In the genomic region with DNA sequence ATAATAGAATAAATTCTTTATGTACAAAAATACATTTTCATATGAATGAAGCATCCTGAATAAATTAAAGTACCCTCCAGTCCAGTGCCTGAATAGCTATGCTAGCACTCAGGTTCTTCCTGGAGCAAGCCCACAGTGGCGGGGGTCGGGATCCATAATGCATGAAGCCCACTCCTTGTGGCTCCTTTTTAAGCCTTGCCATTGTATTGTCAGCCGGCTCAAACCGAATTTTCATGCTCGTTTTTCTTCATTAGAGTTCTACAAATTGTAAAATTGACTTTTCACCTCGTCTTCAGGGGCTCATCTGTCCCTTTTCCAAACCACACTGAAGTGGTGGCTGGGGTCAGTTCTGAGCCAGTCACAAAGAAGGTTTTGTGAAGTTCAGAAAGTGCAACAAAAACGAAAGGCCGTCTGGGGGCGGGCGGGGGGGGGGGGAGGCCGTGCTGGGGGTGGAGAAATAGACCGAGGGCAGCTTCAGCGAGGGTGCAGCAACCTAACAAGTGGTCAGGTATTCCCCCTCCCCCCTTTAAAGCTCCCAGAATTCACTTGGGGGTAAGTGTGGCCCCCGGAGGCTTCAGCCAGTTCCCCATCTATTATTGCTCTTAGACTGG, we compare ENCODE assay signal across 20 mouse cellular contexts. TPM values are rescaled to one million over a fixed set of nuclear protein-coding genes. Genes with fewer than 3 reads are reported as not detected.
DNase-seq lines count a peak whose midpoint lies in the region; ATAC-seq and TF ChIP-seq lines count a peak whose summit lies in the region.
"Had no signal": no experiment of that assay in that cellular context is flagged by ENCODE, and none has a peak within 500 bp of the region (broad histone marks: within the 10 kb centered on the region; RNA-seq: fewer than 3 reads in every experiment).

No protein-coding gene starts in this region.

- no peak for TF ChIP-seq CTCF in layer of hippocampus, adult 2 months (conservative IDR thresholded peaks at IDR 0.05)

- H3K9me3 ChIP-seq in midbrain, embryonic 10.5 days (replicated peaks) = no peaks in the 10 kb centered on the region
- H3K9me3 ChIP-seq in midbrain, embryonic 16.5 days (replicated peaks; ENCODE audit: control insufficient read depth, low read length, poor library complexity, severe bottlenecking) = no peaks in the 10 kb centered on the region
- no peaks in the 10 kb centered on the region for H3K9me3 ChIP-seq in embryonic facial prominence, embryonic 11.5 days (replicated peaks; ENCODE audit: control insufficient read depth, low read length)
- no peaks in the 10 kb centered on the region for H3K9me3 ChIP-seq in hindbrain, embryonic 13.5 days
- H3K9me3 ChIP-seq: hindbrain, embryonic 15.5 days; stomach, embryonic 15.5 days had no signal

- no peak overlapping the region for H3K9ac ChIP-seq in midbrain, embryonic 16.5 days (ENCODE audit: low read depth, low read length)
- H3K9ac ChIP-seq in embryonic facial prominence, embryonic 11.5 days (replicated peaks; ENCODE audit: low read length) = no peak overlapping the region; the same call in 1 of the 2 replicates
- 0 out of 2 replicates have a peak overlapping the region, but pooled peaks have one; percentile 35 for H3K9ac ChIP-seq in hindbrain, embryonic 13.5 days
- H3K9ac ChIP-seq: hindbrain, embryonic 15.5 days; stomach, embryonic 15.5 days had no signal

- H3K27ac ChIP-seq in midbrain, embryonic 10.5 days (replicated peaks) = peak overlapping the region; percentile 88
- no peak overlapping the region for H3K27ac ChIP-seq in midbrain, embryonic 16.5 days (ENCODE audit: low read length)
- H3K27ac ChIP-seq in embryonic facial prominence, embryonic 11.5 days (replicated peaks; ENCODE audit: low read depth, low read length) = no peak overlapping the region
- no peak overlapping the region for H3K27ac ChIP-seq in hindbrain, embryonic 13.5 days
- no peak overlapping the region for H3K27ac ChIP-seq in layer of hippocampus, adult 2 months
- H3K27ac ChIP-seq: hindbrain, embryonic 15.5 days; kidney, postnatal 0 days; stomach, embryonic 15.5 days had no signal

- no peak overlapping the region for H3K4me2 ChIP-seq in midbrain, embryonic 16.5 days (ENCODE audit: low read length)
- H3K4me2 ChIP-seq in embryonic facial prominence, embryonic 11.5 days (ENCODE audit: low read depth, low read length) = no peak overlapping the region
- no peak overlapping the region for H3K4me2 ChIP-seq in hindbrain, embryonic 13.5 days
- H3K4me2 ChIP-seq: stomach, embryonic 15.5 days had no signal

- under 1% methylated on average over 14 of the region's 14 CpGs for WGBS in midbrain, embryonic 10.5 days
- WGBS in midbrain, embryonic 16.5 days = 2% methylated on average over 10 of the region's 14 CpGs
- WGBS in embryonic facial prominence, embryonic 11.5 days = 1% methylated on average over 13 of the region's 14 CpGs
- under 1% methylated on average over 14 of the region's 14 CpGs for WGBS in hindbrain, embryonic 13.5 days

- no peak for ATAC-seq in midbrain, embryonic 16.5 days
- ATAC-seq in embryonic facial prominence, embryonic 11.5 days (replicated peaks; ENCODE audit: insufficient number of reproducible peaks, low FRiP score, low TSS enrichment, low read depth) = no peak
- no peak for ATAC-seq in hindbrain, embryonic 13.5 days (ENCODE audit: low FRiP score)

- H3K4me1 ChIP-seq in midbrain, embryonic 10.5 days = peaks cover 79% of the 10 kb centered on the region
- peaks cover 10% of the 10 kb centered on the region; the same call in 1 of the 2 replicates for H3K4me1 ChIP-seq in midbrain, embryonic 16.5 days (ENCODE audit: control insufficient read depth, insufficient read depth, low read length)
- no peaks in the 10 kb centered on the region; the same call in 1 of the 2 replicates for H3K4me1 ChIP-seq in embryonic facial prominence, embryonic 11.5 days (ENCODE audit: control insufficient read depth, insufficient read depth, low read length)
- peaks cover 33% of the 10 kb centered on the region for H3K4me1 ChIP-seq in hindbrain, embryonic 13.5 days (replicated peaks)

- H3K4me3 ChIP-seq in midbrain, embryonic 10.5 days = peak overlapping the region; percentile 56
- H3K4me3 ChIP-seq in midbrain, embryonic 16.5 days (ENCODE audit: low read depth, low read length) = no peak overlapping the region
- peak overlapping the region; percentile 19 for H3K4me3 ChIP-seq in embryonic facial prominence, embryonic 11.5 days (ENCODE audit: low read depth, low read length)
- peak overlapping the region; percentile 37; the same call in 1 of the 2 replicates for H3K4me3 ChIP-seq in hindbrain, embryonic 13.5 days
- no peak overlapping the region for H3K4me3 ChIP-seq in layer of hippocampus, adult 2 months

- H3K36me3 ChIP-seq in midbrain, embryonic 10.5 days = no peaks in the 10 kb centered on the region
- H3K36me3 ChIP-seq in midbrain, embryonic 16.5 days (ENCODE audit: control insufficient read depth, insufficient read depth, low read length) = no peaks in the 10 kb centered on the region
- no peaks in the 10 kb centered on the region for H3K36me3 ChIP-seq in embryonic facial prominence, embryonic 11.5 days (replicated peaks; ENCODE audit: control insufficient read depth, insufficient read depth, low read depth, low read length)
- no peaks in the 10 kb centered on the region for H3K36me3 ChIP-seq in hindbrain, embryonic 13.5 days
- H3K36me3 ChIP-seq: hindbrain, embryonic 15.5 days; stomach, embryonic 15.5 days had no signal

- peak; percentile 62 for DNase-seq in midbrain, embryonic 10.5 days (ENCODE audit: low spot score)
- DNase-seq in embryonic facial prominence, embryonic 11.5 days (ENCODE audit: low spot score) = peak; percentile 22
- DNase-seq in layer of hippocampus, adult 2 months (ENCODE audit: low spot score in 2 of 2) = no peak
- no peak for DNase-seq in c-Kit-positive CD71-positive TER-119-positive erythroid progenitor cells, embryonic 14.5 days (ENCODE audit: low spot score)
- no peak for DNase-seq in right cerebral cortex, postnatal 25 days
- DNase-seq: lung, postnatal 4 days; right cerebral cortex, adult 18-20 months; spleen, adult 18-20 months had no signal

- peaks cover 100% of the 10 kb centered on the region for H3K27me3 ChIP-seq in midbrain, embryonic 10.5 days (ENCODE audit: low read depth, poor library complexity, severe bottlenecking)
- H3K27me3 ChIP-seq in midbrain, embryonic 16.5 days (ENCODE audit: control insufficient read depth, insufficient read depth, low read depth, low read length) = peaks cover 86% of the 10 kb centered on the region
- H3K27me3 ChIP-seq in embryonic facial prominence, embryonic 11.5 days (ENCODE audit: control insufficient read depth, insufficient read depth, low read length) = peaks cover 88% of the 10 kb centered on the region
- peaks cover 99% of the 10 kb centered on the region for H3K27me3 ChIP-seq in hindbrain, embryonic 13.5 days

RNA-seq across cellular contexts. Expression of a gene that starts 1.3 kb away (rescaled TPM):
- 33.7 and 34.4 TPM in 2 replicates for polyA plus RNA-seq in midbrain, embryonic 10.5 days (2016; fragmentation: Nextera tagmentation; extraction: Ambion mirVana)
- polyA plus RNA-seq in midbrain, embryonic 16.5 days (2015; fragmentation: Nextera tagmentation; extraction: Ambion mirVana) = 2.3 and 3.2 TPM in 2 replicates
- polyA plus RNA-seq in embryonic facial prominence, embryonic 11.5 days (2014; fragmentation: Nextera tagmentation; extraction: Ambion mirVana) = 8.6 and 10.5 TPM in 2 replicates
- 5.9 and 9.8 TPM in 2 replicates for polyA plus RNA-seq in hindbrain, embryonic 13.5 days (2015; fragmentation: Nextera tagmentation; extraction: Ambion mirVana)
- under 1 TPM in 1 of 2 experiments, not detected in 1; 0.20 TPM for total RNA-seq in layer of hippocampus, adult 2 months (2021)
- total RNA-seq: adrenal gland, postnatal 4 days; left cerebral cortex, adult 8-10 months; monocyte, adult 5-6 weeks had no signal
- polyA plus RNA-seq: gonadal fat pad, adult 2 months; heart, embryonic 14.5 days; kidney, postnatal 0 days; liver, embryonic 16.5 days; stomach, embryonic 15.5 days; thymus, postnatal 0 days had no signal

RNA-seq across cellular contexts. Expression of a gene that starts 45.7 kb away (rescaled TPM):
- 5.4 and 9.3 TPM in 2 replicates for polyA plus RNA-seq in midbrain, embryonic 10.5 days (2016; fragmentation: Nextera tagmentation; extraction: Ambion mirVana)
- polyA plus RNA-seq in midbrain, embryonic 16.5 days (2015; fragmentation: Nextera tagmentation; extraction: Ambion mirVana) = 12.3 and 21.0 TPM in 2 replicates
- polyA plus RNA-seq in embryonic facial prominence, embryonic 11.5 days (2014; fragmentation: Nextera tagmentation; extraction: Ambion mirVana) = 104 and 108 TPM in 2 replicates
- polyA plus RNA-seq in hindbrain, embryonic 13.5 days (2015; fragmentation: Nextera tagmentation; extraction: Ambion mirVana) = 4.9 and 8.2 TPM in 2 replicates
- total RNA-seq in layer of hippocampus, adult 2 months (2021) = 100 to 1,000 TPM; 123 to 125 TPM
- total RNA-seq: monocyte, adult 5-6 weeks had no signal

Comparison
In these comparisons a context has a peak if more than half of its experiments do, and no peak if none do; other contexts are left out.
1. H3K4me3 ChIP-seq: peak in midbrain, embryonic 10.5 days (single experiment), embryonic facial prominence, embryonic 11.5 days (single experiment) and hindbrain, embryonic 13.5 days (single experiment); none in midbrain, embryonic 16.5 days (single experiment) and layer of hippocampus, adult 2 months (single experiment).
2. DNase-seq: peak in midbrain, embryonic 10.5 days (single experiment) and embryonic facial prominence, embryonic 11.5 days (single experiment); none in layer of hippocampus, adult 2 months (0 of 2), c-Kit-positive CD71-positive TER-119-positive erythroid progenitor cells, embryonic 14.5 days (single experiment) and right cerebral cortex, postnatal 25 days (single experiment).